Mouse (Mus musculus) MEL (cell line): ENCODE results near the gene Med16. TPM values are rescaled to one million over a fixed set of nuclear protein-coding genes. Genes with fewer than 3 reads are reported as not detected.

Source experiments
- DNase-seq: peaks from one replicate; pipeline ENCODE4 v3.0.0; 2011; ENCODE audit warnings: low read depth, low spot score
- H3K27ac ChIP-seq: 2 replicates; pipeline ENCODE4 v1.5.1; 2012; ENCODE audit warnings: low read depth, mild to moderate bottlenecking, control low read depth, low read length, moderate library complexity; ENCODE audit not compliant: control insufficient read depth
- H3K27me3 ChIP-seq, 2 experiments: fragments of 150-350 bp in 1 of 2; sonication (generic) in 1 of 2; 2 replicates each; pipeline ENCODE4 v1.6.1; 2012; ENCODE audit warnings: low read length in 2 of 2, mild to moderate bottlenecking in 2 of 2, improper control_type of control experiment in 1 of 2, moderate library complexity in 1 of 2; ENCODE audit not compliant: insufficient read depth in 2 of 2, control insufficient read depth in 1 of 2
- H3K36me3 ChIP-seq, 2 experiments: 2 replicates each; pipeline ENCODE4 v1.6.1; 2012 to 2014; ENCODE audit warnings: low read length in 2 of 2, improper control_type of control experiment in 1 of 2, inconsistent platforms in 1 of 2, mild to moderate bottlenecking in 1 of 2; ENCODE audit not compliant: insufficient read depth in 2 of 2, control insufficient read depth in 1 of 2
- H3K4me1 ChIP-seq, 2 experiments: fragments of 150-350 bp in 1 of 2; sonication (generic) in 1 of 2; 2 replicates each; pipeline ENCODE4 v1.6.1; 2012; ENCODE audit warnings: low read length in 2 of 2, improper control_type of control experiment in 1 of 2, mild to moderate bottlenecking in 1 of 2; ENCODE audit not compliant: insufficient read depth in 2 of 2, control insufficient read depth in 1 of 2
- H3K4me3 ChIP-seq, 2 experiments: fragments of 150-350 bp in 1 of 2; sonication (generic) in 1 of 2; 2 replicates each; pipeline ENCODE4 v1.5.1; 2012; ENCODE audit warnings: low read depth in 2 of 2, low read length in 2 of 2, mild to moderate bottlenecking in 2 of 2, moderate library complexity in 2 of 2, control low read depth in 1 of 2, improper control_type of control experiment in 1 of 2; ENCODE audit not compliant: control insufficient read depth in 1 of 2, insufficient read depth in 1 of 2
- H3K79me2 ChIP-seq: 2 replicates; pipeline ENCODE4 v1.6.1; 2012; ENCODE audit warnings: mild to moderate bottlenecking, low read length, moderate library complexity; ENCODE audit not compliant: control insufficient read depth, poor library complexity, insufficient read depth
- H3K9ac ChIP-seq: 2 replicates; pipeline ENCODE4 v1.6.1; 2012; ENCODE audit warnings: low read depth, mild to moderate bottlenecking, control low read depth, low read length, moderate library complexity; ENCODE audit not compliant: control insufficient read depth, poor library complexity, severe bottlenecking
- H3K9me3 ChIP-seq: fragments of 150-350 bp; sonication (generic); replicated peaks from 2 replicates; pipeline ENCODE4 v1.6.1; 2012; ENCODE audit warnings: mild to moderate bottlenecking, low read length, improper control_type of control experiment, moderate library complexity; ENCODE audit not compliant: insufficient read depth
- BHLHE40 ChIP-seq: IDR thresholded peaks from 2 replicates; pipeline ENCODE4 v1.6.1; 2012; ENCODE audit warnings: low read depth, mild to moderate bottlenecking, inconsistent platforms, low read length, improper control_type of control experiment, borderline replicate concordance
- EP300 ChIP-seq, 2 experiments: IDR thresholded peaks; 2 replicates each; pipeline ENCODE4 v1.6.1; 2011; ENCODE audit warnings: improper control_type of control experiment in 2 of 2, low read length in 2 of 2, low read depth in 1 of 2, mild to moderate bottlenecking in 1 of 2
- HCFC1 ChIP-seq: IDR thresholded peaks from 2 replicates; pipeline ENCODE4 v1.6.1; 2012; ENCODE audit warnings: low read depth, mild to moderate bottlenecking, inconsistent platforms, low read length, improper control_type of control experiment, moderate library complexity
- MAFK ChIP-seq: IDR thresholded peaks from 2 replicates; pipeline ENCODE4 v1.6.1; 2011; ENCODE audit warnings: low read depth, mild to moderate bottlenecking, low read length, improper control_type of control experiment, borderline replicate concordance
- MAZ ChIP-seq: IDR thresholded peaks from 2 replicates; pipeline ENCODE4 v1.6.1; 2012; ENCODE audit warnings: low read depth, mild to moderate bottlenecking, inconsistent platforms, low read length, improper control_type of control experiment
- MXI1 ChIP-seq: IDR thresholded peaks from 2 replicates; pipeline ENCODE4 v1.6.1; 2011; ENCODE audit warnings: mild to moderate bottlenecking, low read depth, low read length, improper control_type of control experiment
- MYB ChIP-seq: IDR thresholded peaks from 2 replicates; pipeline ENCODE4 v1.6.1; 2011; ENCODE audit warnings: mild to moderate bottlenecking, low read depth, low read length, improper control_type of control experiment
- NRF1 ChIP-seq: IDR thresholded peaks from 2 replicates; pipeline ENCODE4 v1.6.1; 2014; ENCODE audit warnings: low read depth, mild to moderate bottlenecking, inconsistent platforms, low read length, improper control_type of control experiment, moderate library complexity; ENCODE audit not compliant: poor library complexity, insufficient read depth, severe bottlenecking
- POLR2A ChIP-seq, 2 experiments: IDR thresholded peaks; 2 replicates each; pipeline ENCODE4 v1.6.1; 2011 to 2012; ENCODE audit warnings: low read length in 2 of 2, mild to moderate bottlenecking in 2 of 2, control low read depth in 1 of 2, improper control_type of control experiment in 1 of 2, low read depth in 1 of 2, moderate library complexity in 1 of 2; ENCODE audit not compliant: control insufficient read depth in 1 of 2, insufficient read depth in 1 of 2, poor library complexity in 1 of 2
- TBP ChIP-seq: IDR thresholded peaks from 2 replicates; pipeline ENCODE4 v1.8.0; 2011; ENCODE audit warnings: low read depth, low read length, improper control_type of control experiment
- TCF12 ChIP-seq: IDR thresholded peaks from 2 replicates; pipeline ENCODE4 v1.6.1; 2014; ENCODE audit warnings: low read depth, mild to moderate bottlenecking, inconsistent platforms, low read length, improper control_type of control experiment, moderate library complexity
- UBTF ChIP-seq: IDR thresholded peaks from 2 replicates; pipeline ENCODE4 v1.6.1; 2012; ENCODE audit warnings: low read depth, mild to moderate bottlenecking, inconsistent platforms, low read length, improper control_type of control experiment, moderate library complexity, borderline replicate concordance; ENCODE audit not compliant: insufficient read depth
- USF2 ChIP-seq, 2 experiments: IDR thresholded peaks; 2 replicates each; pipeline ENCODE4 v1.6.1; 2011 to 2012; ENCODE audit warnings: improper control_type of control experiment in 2 of 2, low read length in 2 of 2, borderline replicate concordance in 1 of 2, inconsistent platforms in 1 of 2, low read depth in 1 of 2, mild to moderate bottlenecking in 1 of 2; ENCODE audit not compliant: insufficient read depth in 1 of 2
- ZC3H11A ChIP-seq: IDR thresholded peaks from 2 replicates; pipeline ENCODE4 v1.6.1; 2012; ENCODE audit warnings: low read depth, mild to moderate bottlenecking, inconsistent platforms, low read length, improper control_type of control experiment
- ZKSCAN1 ChIP-seq: IDR thresholded peaks from 2 replicates; pipeline ENCODE4 v1.6.1; 2012; ENCODE audit warnings: low read depth, mild to moderate bottlenecking, inconsistent platforms, low read length, improper control_type of control experiment, moderate library complexity
- ZMIZ1 ChIP-seq: IDR thresholded peaks from 2 replicates; pipeline ENCODE4 v1.6.1; 2012; ENCODE audit warnings: low read depth, mild to moderate bottlenecking, inconsistent platforms, low read length, improper control_type of control experiment, moderate library complexity
- polyA plus RNA-seq, 2 experiments: library from polyadenylated mRNA; stranded (reverse) in 1 of 2; unstranded in 1 of 2; fragments of >175 nt in 1 of 2; fragments of >200 nt in 1 of 2; gene quantifications; 2 replicates each; pipeline versions ENCODE4 v1.2.1 to v1.2.4; 2012; ENCODE audit warnings: low replicate concordance in 2 of 2, low read depth in 1 of 2; ENCODE audit not compliant: insufficient read length in 2 of 2, insufficient read depth in 1 of 2, missing spikeins in 1 of 2
- total RNA-seq: library from RNA; depleted of rRNA; stranded (reverse); fragments of 300-350 nt; gene quantifications from 2 replicates; pipeline ENCODE4 v1.2.3, GENCODE M21; 2012; rRNA removed

Med16 gene
- total and polyA plus RNA-seq, 3 experiments: 17.3 to 41.2 TPM; not detected in 1

GRCm38 (mm10) chr10:79846553-79846952 lies 62.2 kb downstream of the Med16 start:
- DNase-seq: no peak
- no peaks in the 10 kb centered on the region for H3K9me3 ChIP-seq
- H3K36me3 ChIP-seq: peaks cover 0 to 5% of the 10 kb centered on the region in 2 experiments; a peak in 1 of 4 replicates
- H3K4me3 ChIP-seq: no peak overlapping the region
- no peaks in the 10 kb centered on the region for H3K79me2 ChIP-seq
- H3K27ac ChIP-seq: no peak overlapping the region
- peaks cover 3 to 13% of the 10 kb centered on the region in 2 experiments; a peak in 3 of 4 replicates for H3K4me1 ChIP-seq
- H3K9ac ChIP-seq: no peak overlapping the region
- no peaks in the 10 kb centered on the region for H3K27me3 ChIP-seq
- TF ChIP-seq NRF1 (no peak), ZMIZ1 (no peak), HCFC1 (no peak), ZKSCAN1 (no peak), MAZ (no peak), MAFK (no peak), TBP (no peak), BHLHE40 (no peak), MYB (no peak), EP300 (IDR thresholded peaks at IDR 0.05; ENCODE audit: low read depth in 1 of 2, low read length in 2 of 2) (no peak), ZC3H11A (no peak), UBTF (no peak), MXI1 (no peak), POLR2A (IDR thresholded peaks at IDR 0.05; ENCODE audit: control insufficient read depth in 1 of 2, insufficient read depth in 1 of 2, low read depth in 1 of 2, low read length in 2 of 2, poor library complexity in 1 of 2) (no peak), USF2 (IDR thresholded peaks at IDR 0.05; ENCODE audit: borderline replicate concordance in 1 of 2, insufficient read depth in 1 of 2, low read depth in 1 of 2, low read length in 2 of 2) (no peak), TCF12 (no peak)

Other genes with a start within 250 kb of the Med16 start
Only the 30 nearest of the 35 such genes appear.
- 288 and 318 TPM in 2 replicates for gene Cdc34, start 226.7 kb downstream of the Med16 start, total RNA-seq
- 100 to 1,000 TPM; 417 to 422 TPM for gene Cdc34, start 226.7 kb downstream of the Med16 start, polyA plus RNA-seq
- gene Gzmm, start 219.9 kb downstream of the Med16 start, total RNA-seq: 1.5 and 2.5 TPM in 2 replicates
- gene Gzmm, start 219.9 kb downstream of the Med16 start, polyA plus RNA-seq: 1 to 10 TPM in 1 of 2 experiments, not detected in 1; 2.3 TPM
- 346 and 406 TPM in 2 replicates for gene Bsg, start 204.4 kb downstream of the Med16 start, total RNA-seq
- 100 to 1,000 TPM; 318 to 700 TPM for gene Bsg, start 204.4 kb downstream of the Med16 start, polyA plus RNA-seq
- 0.42 and 0.59 TPM in 2 replicates for gene Hcn2, start 192.3 kb downstream of the Med16 start, total RNA-seq
- 1 to 10 TPM in 1 of 2 experiments, not detected in 1; 1.6 TPM for gene Hcn2, start 192.3 kb downstream of the Med16 start, polyA plus RNA-seq
- gene Polrmt, start 162.3 kb downstream of the Med16 start, total RNA-seq: 35.7 and 36.7 TPM in 2 replicates
- gene Polrmt, start 162.3 kb downstream of the Med16 start, polyA plus RNA-seq: 10 to 100 TPM in 1 of 2 experiments, not detected in 1; 66.9 TPM
- gene Fgf22, start 153.8 kb downstream of the Med16 start, total RNA-seq: 0.15 and 0.33 TPM in 2 replicates
- gene Fgf22, start 153.8 kb downstream of the Med16 start, polyA plus RNA-seq: under 1 TPM in 1 of 2 experiments, not detected in 1; 0.33 TPM
- gene Rnf126, start 142.0 kb downstream of the Med16 start, total RNA-seq: 78.8 and 84.8 TPM in 2 replicates
- 100 to 1,000 TPM; 174 to 184 TPM for gene Rnf126, start 142.0 kb downstream of the Med16 start, polyA plus RNA-seq
- gene Fstl3, start 131.7 kb downstream of the Med16 start, total RNA-seq: 2.2 and 4.3 TPM in 2 replicates
- gene Fstl3, start 131.7 kb downstream of the Med16 start, polyA plus RNA-seq: 1 to 10 TPM in 1 of 2 experiments, not detected in 1; 7.1 TPM
- 0.39 and 0.50 TPM in 2 replicates for gene Prss57, start 118.0 kb downstream of the Med16 start, total RNA-seq
- gene Prss57, start 118.0 kb downstream of the Med16 start, polyA plus RNA-seq: under 1 TPM in 1 of 2 experiments, not detected in 1; 0.70 TPM
- 4.8 TPM in 2 replicates for gene Palm, start 115.4 kb downstream of the Med16 start, total RNA-seq
- gene Palm, start 115.4 kb downstream of the Med16 start, polyA plus RNA-seq: 10 to 100 TPM in 1 of 2 experiments, not detected in 1; 15.5 TPM
- gene Misp, start 87.9 kb downstream of the Med16 start, total RNA-seq: not detected in 2 replicates
- gene Misp, start 87.9 kb downstream of the Med16 start, polyA plus RNA-seq: not detected
- 301 and 316 TPM in 2 replicates for gene Ptbp1, start 54.5 kb downstream of the Med16 start, total RNA-seq
- 100 to 1,000 TPM; 329 to 837 TPM for gene Ptbp1, start 54.5 kb downstream of the Med16 start, polyA plus RNA-seq
- 9.1 and 11.2 TPM in 2 replicates for gene Prtn3, start 34.4 kb downstream of the Med16 start, total RNA-seq
- 10 to 100 TPM in 1 of 2 experiments, not detected in 1; 31.5 TPM for gene Prtn3, start 34.4 kb downstream of the Med16 start, polyA plus RNA-seq
- 0.56 and 0.85 TPM in 2 replicates for gene Plppr3, start 34.3 kb downstream of the Med16 start, total RNA-seq
- 1 to 10 TPM in 1 of 2 experiments, not detected in 1; 6.2 TPM for gene Plppr3, start 34.3 kb downstream of the Med16 start, polyA plus RNA-seq
- not detected in 2 replicates for gene Elane, start 22.7 kb downstream of the Med16 start, total RNA-seq
- under 1 TPM in 1 of 2 experiments, not detected in 1; 0.07 TPM for gene Elane, start 22.7 kb downstream of the Med16 start, polyA plus RNA-seq
- gene Cfd, start 18.1 kb downstream of the Med16 start, total RNA-seq: not detected in 2 replicates
- gene Cfd, start 18.1 kb downstream of the Med16 start, polyA plus RNA-seq: under 1 TPM in 1 of 2 experiments, not detected in 1; 0.21 TPM
- gene Gm26602, start 1.9 kb upstream of the Med16 start, total RNA-seq: 5.2 and 10.2 TPM in 2 replicates
- gene Gm26602, start 1.9 kb upstream of the Med16 start, polyA plus RNA-seq: 1 to 10 TPM in 1 of 2 experiments, not detected in 1; 4.5 TPM
- 9.1 and 10.8 TPM in 2 replicates for gene Kiss1r, start 8.0 kb upstream of the Med16 start, total RNA-seq
- gene Kiss1r, start 8.0 kb upstream of the Med16 start, polyA plus RNA-seq: 10 to 100 TPM in 1 of 2 experiments, not detected in 1; 23.5 TPM
- gene R3hdm4, start 12.3 kb upstream of the Med16 start, total RNA-seq: 22.7 and 29.1 TPM in 2 replicates
- gene R3hdm4, start 12.3 kb upstream of the Med16 start, polyA plus RNA-seq: 100 to 1,000 TPM in 1 of 2 experiments, not detected in 1; 105 TPM
- 11.8 and 12.5 TPM in 2 replicates for gene Arid3a, start 18.1 kb upstream of the Med16 start, total RNA-seq
- gene Arid3a, start 18.1 kb upstream of the Med16 start, polyA plus RNA-seq: 10 to 100 TPM in 1 of 2 experiments, not detected in 1; 17.2 TPM
- 94.5 and 107 TPM in 2 replicates for gene Wdr18, start 51.2 kb upstream of the Med16 start, total RNA-seq
- gene Wdr18, start 51.2 kb upstream of the Med16 start, polyA plus RNA-seq: 10 to 100 TPM in 1 of 2 experiments, not detected in 1; 89.5 TPM
- gene Grin3b, start 61.8 kb upstream of the Med16 start, total RNA-seq: 0.16 and 0.42 TPM in 2 replicates
- gene Grin3b, start 61.8 kb upstream of the Med16 start, polyA plus RNA-seq: 1 to 10 TPM in 1 of 2 experiments, not detected in 1; 1.1 TPM
- 58.2 and 62.0 TPM in 2 replicates for gene Tmem259, start 75.4 kb upstream of the Med16 start, total RNA-seq
- 100 to 1,000 TPM in 1 of 2 experiments, not detected in 1; 150 TPM for gene Tmem259, start 75.4 kb upstream of the Med16 start, polyA plus RNA-seq
- gene Cnn2, start 79.7 kb upstream of the Med16 start, total RNA-seq: 8.7 and 9.1 TPM in 2 replicates
- 10 to 100 TPM in 1 of 2 experiments, not detected in 1; 25.3 TPM for gene Cnn2, start 79.7 kb upstream of the Med16 start, polyA plus RNA-seq
- gene Abca7, start 87.6 kb upstream of the Med16 start, total RNA-seq: 7.4 and 7.7 TPM in 2 replicates
- 10 to 100 TPM in 1 of 2 experiments, not detected in 1; 16.8 TPM for gene Abca7, start 87.6 kb upstream of the Med16 start, polyA plus RNA-seq
- gene Arhgap45, start 107.7 kb upstream of the Med16 start, total RNA-seq: 25.2 and 26.2 TPM in 2 replicates
- gene Arhgap45, start 107.7 kb upstream of the Med16 start, polyA plus RNA-seq: 10 to 100 TPM in 1 of 2 experiments, not detected in 1; 53.6 TPM
- 156 and 169 TPM in 2 replicates for gene Polr2e, start 130.9 kb upstream of the Med16 start, total RNA-seq
- gene Polr2e, start 130.9 kb upstream of the Med16 start, polyA plus RNA-seq: 100 to 1,000 TPM; 258 to 279 TPM
- gene Gpx4, start 138.2 kb upstream of the Med16 start, total RNA-seq: 422 and 508 TPM in 2 replicates
- gene Gpx4, start 138.2 kb upstream of the Med16 start, polyA plus RNA-seq: 100 to 1,000 TPM in 1 of 2 experiments, not detected in 1; 536 TPM
- gene Sbno2, start 196.6 kb upstream of the Med16 start, total RNA-seq: 14.6 and 15.8 TPM in 2 replicates
- gene Sbno2, start 196.6 kb upstream of the Med16 start, polyA plus RNA-seq: 10 to 100 TPM in 1 of 2 experiments, not detected in 1; 29.0 TPM
- gene Stk11, start 206.9 kb upstream of the Med16 start, total RNA-seq: 77.8 and 108 TPM in 2 replicates
- 100 to 1,000 TPM in 1 of 2 experiments, not detected in 1; 188 TPM for gene Stk11, start 206.9 kb upstream of the Med16 start, polyA plus RNA-seq